Mouse (Mus musculus) heart, embryonic 14.5 days (tissue): ENCODE data around the gene Snx21. TPM values are rescaled to one million over a fixed set of nuclear protein-coding genes. Genes with fewer than 3 reads are reported as not detected.

ENCODE experiments used
- ATAC-seq: fragments of 200-750 bp; cut with Nextera tagmentation; 2 replicates; pipeline ENCODE4 v1.8.0; 2017; ENCODE audit warnings: low read depth, moderate TSS enrichment; ENCODE audit not compliant: insufficient number of reproducible peaks, insufficient read depth, low FRiP score
- H3K27ac ChIP-seq, 2 experiments: fragments of 200-500 bp in 1 of 2; fragments of 300-500 bp in 1 of 2; sonication (generic) in 1 of 2; replicated peaks in 1 of 2; 2 replicates each; pipeline ENCODE4 v1.5.1; 2012 to 2014; ENCODE audit warnings: low read depth in 2 of 2, low read length in 2 of 2, control low read depth in 1 of 2, mild to moderate bottlenecking in 1 of 2, mixed read lengths in 1 of 2; ENCODE audit not compliant: control insufficient read depth in 1 of 2, insufficient read depth in 1 of 2
- H3K27me3 ChIP-seq: fragments of 300-500 bp; sonication (generic); 2 replicates; pipeline ENCODE4 v1.6.1; 2014; ENCODE audit warnings: mild to moderate bottlenecking, low read length, control low read depth; ENCODE audit not compliant: control insufficient read depth, insufficient read depth
- H3K36me3 ChIP-seq: fragments of 300-500 bp; sonication (generic); 2 replicates; pipeline ENCODE4 v1.6.1; 2014; ENCODE audit warnings: mild to moderate bottlenecking, control low read depth, low read length, mixed read lengths; ENCODE audit not compliant: control insufficient read depth, insufficient read depth
- H3K4me1 ChIP-seq, 2 experiments: fragments of 200-500 bp in 1 of 2; fragments of 300-500 bp in 1 of 2; sonication (generic) in 1 of 2; 2 replicates each; pipeline ENCODE4 v1.6.1; 2012 to 2014; ENCODE audit warnings: low read length in 2 of 2, control low read depth in 1 of 2, mixed read lengths in 1 of 2; ENCODE audit not compliant: control insufficient read depth in 2 of 2, insufficient read depth in 2 of 2
- H3K4me2 ChIP-seq: fragments of 300-500 bp; sonication (generic); 2 replicates; pipeline ENCODE4 v1.6.1; 2014; ENCODE audit warnings: mild to moderate bottlenecking, low read length
- H3K4me3 ChIP-seq, 2 experiments: fragments of 200-500 bp in 1 of 2; fragments of 300-500 bp in 1 of 2; sonication (generic) in 1 of 2; 2 replicates each; pipeline ENCODE4 v1.5.1; 2012 to 2014; ENCODE audit warnings: low read length in 2 of 2, mild to moderate bottlenecking in 2 of 2, control low read depth in 1 of 2, low read depth in 1 of 2, moderate library complexity in 1 of 2; ENCODE audit not compliant: control insufficient read depth in 1 of 2, insufficient read depth in 1 of 2
- H3K9ac ChIP-seq: fragments of 300-500 bp; sonication (generic); 2 replicates; pipeline ENCODE4 v1.6.1; 2014; ENCODE audit warnings: mild to moderate bottlenecking, low read length
- H3K9me3 ChIP-seq: fragments of 300-500 bp; sonication (generic); 2 replicates; pipeline ENCODE4 v1.6.1; 2016; ENCODE audit warnings: low read length, control low read depth; ENCODE audit not compliant: control insufficient read depth
- WGBS: fragments of 180-500 bp; shearing (Covaris S2); extraction: QIAGEN DNeasy Blood & Tissue Kit; methylation state at CpG from one replicate; pipeline ENCODE4 v1.1.7; 2014; 5-methylcytosine and 5-hydroxymethylcytosine counted together
- polyA plus RNA-seq: library from polyadenylated mRNA; unstranded; fragments of >200 nt; fragmentation: Nextera tagmentation; extraction: Ambion mirVana; gene quantifications from 2 replicates; pipeline ENCODE4 v1.2.1, GENCODE M21; 2014

Snx21 gene
- polyA plus RNA-seq, 1 experiment from 2014 or later = 38.0 TPM

GRCm38 (mm10) chr2:164787779-164788178, 2.2 kb downstream of the Snx21 start:
- peaks cover 6 to 18% of the 10 kb centered on the region in 2 experiments for H3K4me1 ChIP-seq
- H3K9ac ChIP-seq = no peak overlapping the region

GRCm38 (mm10) chr2:164788411-164788810, 2.8 kb downstream of the Snx21 start:
- no peak for ATAC-seq
- Histone ChIP-seq H3K27ac (no peak overlapping the region), H3K4me3 (no peak overlapping the region), H3K4me2 (no peak overlapping the region), H3K36me3 (peaks cover 46% of the 10 kb centered on the region), H3K27me3 (no peaks in the 10 kb centered on the region), H3K9ac (no peak overlapping the region), H3K9me3 (no peaks in the 10 kb centered on the region), H3K4me1 (peaks cover 8 to 23% of the 10 kb centered on the region in 2 experiments)
- WGBS = 60% methylated on average over 4 of the region's 4 CpGs

More at GRCm38 (mm10) chr2:164787779-164788178, 2.2 kb downstream of the Snx21 start:
- 88% methylated on average over 10 of the region's 10 CpGs for WGBS
- Histone ChIP-seq H3K9me3 (no peaks in the 10 kb centered on the region), H3K27ac (no peak overlapping the region), H3K36me3 (peaks cover 44% of the 10 kb centered on the region), H3K4me2 (peak overlapping the region; percentile 68; the same call in 1 of the 2 replicates), H3K4me3 (no peak overlapping the region), H3K27me3 (no peaks in the 10 kb centered on the region)
- no peak for ATAC-seq

- no peak for ATAC-seq
- Histone ChIP-seq H3K9ac (no peak overlapping the region), H3K27me3 (no peaks in the 10 kb centered on the region), H3K4me3 (no peak overlapping the region), H3K36me3 (peaks cover 63% of the 10 kb centered on the region), H3K27ac (no peak overlapping the region; a peak in 1 of 4 replicates), H3K9me3 (no peaks in the 10 kb centered on the region), H3K4me1 (peaks cover 11 to 24% of the 10 kb centered on the region in 2 experiments), H3K4me2 (no peak overlapping the region)
- 69% methylated on average over 4 of the region's 4 CpGs for WGBS
These were observed 4.8 kb downstream of the Snx21 start for GRCm38 (mm10) chr2:164790451-164790850.

GRCm38 (mm10) chr2:164791841-164792261, 6.2 kb downstream of the Snx21 start:
- WGBS = 89% methylated on average over 18 of the region's 18 CpGs
- Histone ChIP-seq H3K36me3 (peaks cover 77% of the 10 kb centered on the region), H3K4me2 (no peak overlapping the region), H3K27ac (no peak overlapping the region), H3K9ac (no peak overlapping the region), H3K9me3 (no peaks in the 10 kb centered on the region), H3K27me3 (no peaks in the 10 kb centered on the region), H3K4me1 (peaks cover 8 to 22% of the 10 kb centered on the region in 2 experiments), H3K4me3 (no peak overlapping the region)
- no peak for ATAC-seq

- Histone ChIP-seq H3K27ac (peak overlapping the region; percentile 78 to 88), H3K4me2 (no peak overlapping the region), H3K4me1 (peaks cover 5 to 14% of the 10 kb centered on the region in 2 experiments; a peak in 3 of 4 replicates), H3K9me3 (no peaks in the 10 kb centered on the region), H3K9ac (no peak overlapping the region), H3K27me3 (no peaks in the 10 kb centered on the region), H3K36me3 (peaks cover 83% of the 10 kb centered on the region), H3K4me3 (no peak overlapping the region)
- WGBS = 81% methylated on average over 12 of the region's 12 CpGs
- no peak for ATAC-seq
These were observed 7.0 kb downstream of the Snx21 start for GRCm38 (mm10) chr2:164792400-164793190.

GRCm38 (mm10) chr2:164793236-164793635, 7.6 kb downstream of the Snx21 start:
- peak; percentile 12; the same call in 1 of the 2 replicates for ATAC-seq
- H3K9me3 ChIP-seq = no peaks in the 10 kb centered on the region
- peak overlapping the region; percentile 78 to 88 for H3K27ac ChIP-seq
- peaks cover 5 to 14% of the 10 kb centered on the region in 2 experiments; a peak in 3 of 4 replicates for H3K4me1 ChIP-seq
- peak overlapping the region; percentile 2; the same call in 1 of the 2 replicates for H3K9ac ChIP-seq
- H3K4me3 ChIP-seq = no peak overlapping the region
- WGBS = 37% methylated on average over 3 of the region's 3 CpGs
- peaks cover 88% of the 10 kb centered on the region for H3K36me3 ChIP-seq
- no peak overlapping the region for H3K4me2 ChIP-seq
- H3K27me3 ChIP-seq = no peaks in the 10 kb centered on the region

GRCm38 (mm10) chr2:164793772-164794171, 8.1 kb downstream of the Snx21 start:
- Histone ChIP-seq H3K27me3 (no peaks in the 10 kb centered on the region), H3K9ac (0 out of 2 replicates have a peak overlapping the region, but pooled peaks have one; percentile 2), H3K9me3 (no peaks in the 10 kb centered on the region), H3K4me1 (peaks cover 5 to 14% of the 10 kb centered on the region in 2 experiments; a peak in 3 of 4 replicates), H3K27ac (peak overlapping the region; percentile 78 to 88), H3K36me3 (peaks cover 84% of the 10 kb centered on the region), H3K4me3 (no peak overlapping the region), H3K4me2 (no peak overlapping the region)
- 66% methylated on average over 2 of the region's 2 CpGs for WGBS
- ATAC-seq = no peak
